Mouse (Mus musculus): ENCODE data around the gene Ncs1. TPM values are rescaled to one million over a fixed set of nuclear protein-coding genes. Genes with fewer than 3 reads are reported as not detected.

Ncs1 gene
- polyA plus RNA-seq, 1 experiment from 2014 or later, result 44.7 TPM

DNA sequence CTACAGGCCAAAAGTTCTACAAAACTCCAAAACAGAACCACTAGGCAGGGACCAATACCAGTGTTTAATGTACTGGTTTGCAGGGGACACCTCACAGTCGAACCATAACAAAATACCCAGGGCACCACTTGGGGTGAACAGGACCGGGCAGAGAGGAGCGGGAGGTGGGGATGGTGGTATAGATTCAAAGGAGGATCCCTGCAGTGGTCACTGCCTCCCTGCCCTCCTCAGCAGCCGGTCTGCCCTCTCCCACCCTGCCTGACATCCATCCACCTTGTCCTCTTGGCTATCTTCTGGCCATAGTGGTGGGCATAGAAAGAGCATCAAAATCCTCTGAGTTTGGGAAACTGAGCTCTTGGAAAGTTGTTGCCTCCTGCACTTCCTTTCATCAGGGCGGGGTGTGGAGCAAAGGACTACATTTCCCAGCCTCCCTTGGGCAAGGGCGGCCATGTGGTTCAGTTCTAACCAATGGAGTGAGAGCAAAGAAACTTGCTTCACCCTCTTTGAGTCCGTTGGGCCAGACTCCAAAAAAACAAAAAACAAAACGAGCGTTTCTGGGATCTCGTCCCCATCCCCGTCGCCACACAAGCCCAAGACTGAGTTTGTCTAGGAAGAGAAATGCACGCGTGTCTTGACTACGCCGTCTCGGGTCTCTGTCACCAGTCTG, 52.1 kb downstream of the Ncs1 start:
- WGBS, result 2% methylated on average over 17 of the region's 17 CpGs
- Histone ChIP-seq H3K9me3 (no peaks in the 10 kb centered on the region), H3K27me3 (ENCODE audit: insufficient read depth, poor library complexity, severe bottlenecking) (peaks cover 4% of the 10 kb centered on the region; the same call in 1 of the 2 replicates), H3K4me1 (peaks cover 22% of the 10 kb centered on the region), H3K27ac (peak overlapping the region; percentile 74), H3K36me3 (peaks cover 14% of the 10 kb centered on the region), H3K4me3 (peak overlapping the region; percentile 61)
- DNase-seq (ENCODE audit: low spot score), result no peak

DNA sequence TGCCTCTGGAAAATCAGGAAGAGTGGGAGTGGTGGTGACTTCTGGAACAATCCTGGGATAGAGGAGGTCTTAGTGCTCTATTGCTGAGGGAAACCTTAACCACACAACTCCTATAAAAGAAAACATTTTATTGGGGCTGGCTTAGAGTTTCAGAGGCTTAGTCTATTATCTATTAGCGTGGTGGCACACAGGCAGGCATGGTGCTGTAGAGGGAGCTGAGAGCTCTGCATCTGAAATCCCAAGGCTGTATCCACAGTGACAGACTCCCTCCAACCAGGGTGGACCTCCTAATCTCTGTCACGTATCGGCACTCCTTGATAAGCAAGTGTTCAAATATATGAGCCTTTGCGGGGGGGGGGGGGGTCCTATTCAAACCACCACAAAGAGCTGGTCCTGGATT, 53.2 kb downstream of the Ncs1 start:
- peaks cover 4% of the 10 kb centered on the region; the same call in 1 of the 2 replicates for H3K36me3 ChIP-seq
- peaks cover 22% of the 10 kb centered on the region for H3K4me1 ChIP-seq
- H3K27me3 ChIP-seq (ENCODE audit: insufficient read depth, poor library complexity, severe bottlenecking), result peaks cover 4% of the 10 kb centered on the region; the same call in 1 of the 2 replicates
- H3K4me3 ChIP-seq, result peak overlapping the region; percentile 61
- H3K27ac ChIP-seq, result peak overlapping the region; percentile 74; the same call in 1 of the 2 replicates
- no peaks in the 10 kb centered on the region for H3K9me3 ChIP-seq
- no peak for DNase-seq (ENCODE audit: low spot score)
- WGBS, result 31% methylated on average over 4 of the region's 4 CpGs

DNA sequence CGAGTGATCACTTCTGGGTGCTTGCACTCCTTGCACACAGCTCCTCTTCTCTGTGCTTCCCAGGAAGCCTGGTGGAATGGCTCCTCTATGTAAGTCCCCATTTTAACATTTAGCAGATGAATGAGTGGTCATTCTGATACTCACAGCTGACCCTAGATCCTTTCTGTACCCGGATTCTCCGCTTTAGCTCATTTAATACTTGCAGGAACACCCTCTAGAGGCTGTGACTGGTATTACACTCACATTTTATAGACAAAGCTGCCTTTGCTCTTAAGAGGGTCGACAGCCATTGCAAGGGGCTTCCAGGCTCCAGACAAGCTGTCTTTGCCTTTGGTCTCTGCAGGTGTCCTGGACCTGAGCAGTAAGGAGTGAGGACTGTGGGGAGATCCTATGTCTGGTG, 53.6 kb downstream of the Ncs1 start:
- Histone ChIP-seq H3K27ac (no peak overlapping the region), H3K4me3 (peak overlapping the region; percentile 9; the same call in 1 of the 2 replicates), H3K27me3 (ENCODE audit: insufficient read depth, poor library complexity, severe bottlenecking) (peaks cover 4% of the 10 kb centered on the region; the same call in 1 of the 2 replicates), H3K36me3 (no peaks in the 10 kb centered on the region), H3K4me1 (peaks cover 22% of the 10 kb centered on the region), H3K9me3 (no peaks in the 10 kb centered on the region)
- DNase-seq (ENCODE audit: low spot score), result no peak
- 28% methylated on average over 4 of the region's 4 CpGs for WGBS

DNA sequence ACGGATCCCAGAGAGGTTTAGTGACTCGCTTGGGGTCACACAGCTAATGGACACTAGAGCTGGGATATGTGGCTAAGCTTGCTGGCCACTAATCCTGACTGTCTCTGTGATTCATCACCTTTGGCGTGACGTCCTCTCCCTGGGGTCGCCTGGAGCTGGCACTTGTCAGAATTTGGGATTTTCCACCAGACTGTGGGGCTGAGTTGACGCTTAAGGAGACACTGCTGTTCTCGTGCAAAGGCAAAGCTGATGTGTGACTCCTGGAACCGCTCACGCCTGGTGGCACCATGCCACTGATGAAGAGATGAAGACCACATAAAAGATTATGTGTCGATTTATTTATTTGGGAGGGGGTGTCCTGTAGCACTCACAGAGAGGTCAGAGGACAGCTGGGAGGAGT, 54.4 kb downstream of the Ncs1 start:
- Histone ChIP-seq H3K4me1 (peaks cover 16% of the 10 kb centered on the region), H3K9me3 (no peaks in the 10 kb centered on the region), H3K27me3 (ENCODE audit: insufficient read depth, poor library complexity, severe bottlenecking) (peaks cover 4% of the 10 kb centered on the region; the same call in 1 of the 2 replicates), H3K4me3 (no peak overlapping the region), H3K27ac (no peak overlapping the region), H3K36me3 (no peaks in the 10 kb centered on the region)
- WGBS, result 70% methylated on average over 10 of the region's 10 CpGs
- DNase-seq (ENCODE audit: low spot score), result no peak

DNA sequence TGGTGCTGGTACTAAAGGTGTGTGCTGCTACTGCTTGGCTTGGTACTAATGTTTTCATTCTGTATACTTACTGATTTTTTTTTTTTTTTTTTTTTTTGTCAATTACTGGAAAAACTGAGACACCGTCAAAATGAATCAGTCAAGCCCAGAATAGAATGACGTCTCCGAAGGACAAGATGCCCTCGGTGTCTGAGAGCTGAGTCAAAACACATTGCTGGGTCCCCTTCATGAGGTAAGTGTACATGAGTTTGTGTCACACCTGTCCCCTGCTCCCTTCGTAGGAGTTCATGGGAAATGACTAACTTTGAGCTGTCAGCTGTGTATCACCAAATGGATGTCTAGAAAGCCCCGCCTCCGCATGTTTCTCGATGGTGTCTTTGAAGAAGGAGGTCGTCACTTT, 57.6 kb downstream of the Ncs1 start:
- no peak overlapping the region for H3K27ac ChIP-seq
- H3K4me1 ChIP-seq, result peaks cover 13% of the 10 kb centered on the region
- WGBS, result 74% methylated on average over 9 of the region's 9 CpGs
- no peak for DNase-seq (ENCODE audit: low spot score)
- H3K9me3 ChIP-seq, result no peaks in the 10 kb centered on the region
- H3K27me3 ChIP-seq (ENCODE audit: insufficient read depth, poor library complexity, severe bottlenecking), result peaks cover 4% of the 10 kb centered on the region; the same call in 1 of the 2 replicates
- no peak overlapping the region for H3K4me3 ChIP-seq
- no peaks in the 10 kb centered on the region for H3K36me3 ChIP-seq

DNA sequence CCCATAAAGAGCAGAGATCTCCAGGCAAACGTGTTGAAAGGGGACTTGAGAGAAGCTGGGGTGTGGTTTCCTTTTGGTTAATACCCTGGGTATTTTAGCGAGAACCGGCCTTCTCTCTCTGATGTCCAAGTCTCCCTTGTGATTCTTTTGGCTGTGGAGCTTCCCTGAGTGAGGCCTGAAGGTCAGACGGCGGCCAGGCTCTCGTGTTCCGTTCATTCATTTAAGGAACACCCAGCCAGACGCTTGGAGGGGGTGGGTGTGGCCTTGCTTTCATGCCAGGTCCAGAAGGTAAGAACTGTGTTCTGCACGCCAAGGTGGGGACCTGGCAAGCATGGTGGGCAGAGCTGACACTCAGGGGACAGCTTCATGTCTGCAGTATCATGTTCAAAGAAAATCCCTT, 58.6 kb downstream of the Ncs1 start:
- H3K4me1 ChIP-seq, result peaks cover 3% of the 10 kb centered on the region
- H3K9me3 ChIP-seq, result no peaks in the 10 kb centered on the region
- DNase-seq (ENCODE audit: low spot score), result no peak
- H3K36me3 ChIP-seq, result no peaks in the 10 kb centered on the region
- no peak overlapping the region for H3K27ac ChIP-seq
- H3K27me3 ChIP-seq (ENCODE audit: insufficient read depth, poor library complexity, severe bottlenecking), result peaks cover 8% of the 10 kb centered on the region
- H3K4me3 ChIP-seq, result no peak overlapping the region
- WGBS, result 68% methylated on average over 9 of the region's 9 CpGs

DNA sequence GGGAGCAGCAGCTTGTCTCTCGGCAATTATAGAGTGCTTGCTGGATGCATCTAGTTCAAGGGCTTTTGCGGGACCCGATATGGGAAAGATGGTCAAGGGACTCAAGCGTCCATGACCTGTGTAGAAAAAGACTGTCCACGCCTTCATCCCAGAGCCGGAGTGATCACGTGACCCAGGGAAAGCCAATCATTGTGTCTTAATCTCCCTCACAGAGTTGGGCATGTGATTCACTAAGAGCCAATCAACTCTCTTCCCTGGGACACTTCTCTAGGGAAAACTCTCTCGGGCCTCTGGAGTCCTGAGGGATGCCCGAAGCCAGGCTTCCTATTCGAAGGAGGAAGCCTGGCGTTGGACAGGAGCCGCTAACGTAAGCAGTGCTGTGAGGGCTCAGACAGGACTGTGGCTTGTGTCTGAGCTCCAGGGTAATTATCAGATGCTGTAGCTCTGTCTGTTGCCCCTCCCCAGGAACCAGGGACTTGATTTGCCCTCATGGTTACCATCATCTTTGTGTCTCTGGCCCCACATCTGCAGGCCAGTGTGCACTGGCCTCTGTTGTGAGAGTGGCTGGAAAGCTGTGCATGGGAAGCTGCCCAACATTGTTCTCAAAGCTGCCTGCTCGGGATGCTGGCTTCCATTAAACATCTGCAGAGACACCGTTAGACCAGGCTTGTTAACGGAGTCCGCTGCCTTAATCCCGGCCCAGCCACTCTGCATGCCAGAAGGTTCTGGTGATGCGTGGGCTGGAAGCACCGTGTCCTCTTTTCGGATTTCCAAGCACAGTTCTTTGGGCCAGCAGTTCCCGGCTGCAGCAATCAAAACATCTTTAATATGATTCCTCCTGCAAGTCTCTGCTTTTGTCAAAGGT, 59.4 kb downstream of the Ncs1 start:
- H3K27ac ChIP-seq, result no peak overlapping the region
- H3K9me3 ChIP-seq, result no peaks in the 10 kb centered on the region
- H3K27me3 ChIP-seq (ENCODE audit: insufficient read depth, poor library complexity, severe bottlenecking), result peaks cover 16% of the 10 kb centered on the region
- no peaks in the 10 kb centered on the region for H3K36me3 ChIP-seq
- 72% methylated on average over 22 of the region's 22 CpGs for WGBS
- no peak for DNase-seq (ENCODE audit: low spot score)
- no peak overlapping the region for H3K4me3 ChIP-seq
- H3K4me1 ChIP-seq, result no peaks in the 10 kb centered on the region

DNA sequence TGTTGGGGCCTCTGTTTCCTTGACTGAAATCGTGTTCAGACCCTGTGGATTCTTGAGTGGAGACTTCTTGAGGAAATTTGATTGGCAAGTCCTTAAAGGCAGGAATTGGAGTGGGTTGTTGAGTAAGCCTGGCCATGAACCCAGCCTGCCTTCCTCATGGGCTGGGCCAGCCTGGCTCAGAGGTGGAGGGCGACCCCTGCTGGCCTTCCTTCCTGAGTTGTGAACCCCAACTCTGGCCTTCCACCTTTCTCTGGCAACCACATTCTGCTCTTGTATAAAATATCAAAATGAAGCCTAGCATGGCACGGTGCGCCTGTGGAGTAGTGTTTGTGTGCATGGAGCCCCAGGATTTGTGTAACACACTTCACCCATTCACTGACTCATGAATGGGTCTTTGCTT, 60.1 kb downstream of the Ncs1 start:
- Histone ChIP-seq H3K27ac (no peak overlapping the region), H3K9me3 (no peaks in the 10 kb centered on the region), H3K4me3 (no peak overlapping the region), H3K36me3 (no peaks in the 10 kb centered on the region), H3K27me3 (ENCODE audit: insufficient read depth, poor library complexity, severe bottlenecking) (peaks cover 23% of the 10 kb centered on the region), H3K4me1 (no peaks in the 10 kb centered on the region)
- DNase-seq (ENCODE audit: low spot score), result no peak
- whole genome bisulfite sequencing, result 37% methylated on average over 4 of the region's 4 CpGs

DNA sequence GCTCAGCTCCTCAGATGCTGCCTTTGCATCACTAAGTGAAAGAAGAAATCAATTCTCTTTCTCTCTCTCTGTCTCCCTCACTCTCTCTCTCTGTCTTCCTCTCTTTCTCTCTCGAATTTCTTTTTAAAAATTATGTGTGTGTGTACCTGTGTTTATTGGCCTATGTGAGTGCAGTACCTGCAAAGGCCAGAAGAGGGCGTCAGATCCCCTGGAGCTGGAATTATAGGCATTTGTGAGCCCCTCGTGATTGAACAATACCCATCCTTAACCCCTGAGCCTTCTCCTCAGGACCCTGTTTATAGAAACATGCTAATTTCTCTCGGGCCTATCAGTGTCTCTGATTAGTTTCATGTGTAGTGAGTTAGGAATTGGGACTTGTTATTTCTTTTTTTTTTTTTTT, 62.6 kb downstream of the Ncs1 start:
- WGBS, result 61% methylated on average over 4 of the region's 4 CpGs
- H3K4me3 ChIP-seq, result no peak overlapping the region
- H3K36me3 ChIP-seq, result no peaks in the 10 kb centered on the region
- H3K27ac ChIP-seq, result no peak overlapping the region
- DNase-seq (ENCODE audit: low spot score), result no peak
- H3K4me1 ChIP-seq, result peaks cover 4% of the 10 kb centered on the region; the same call in 1 of the 2 replicates
- no peaks in the 10 kb centered on the region for H3K9me3 ChIP-seq
- peaks cover 44% of the 10 kb centered on the region for H3K27me3 ChIP-seq (ENCODE audit: insufficient read depth, poor library complexity, severe bottlenecking)

DNA sequence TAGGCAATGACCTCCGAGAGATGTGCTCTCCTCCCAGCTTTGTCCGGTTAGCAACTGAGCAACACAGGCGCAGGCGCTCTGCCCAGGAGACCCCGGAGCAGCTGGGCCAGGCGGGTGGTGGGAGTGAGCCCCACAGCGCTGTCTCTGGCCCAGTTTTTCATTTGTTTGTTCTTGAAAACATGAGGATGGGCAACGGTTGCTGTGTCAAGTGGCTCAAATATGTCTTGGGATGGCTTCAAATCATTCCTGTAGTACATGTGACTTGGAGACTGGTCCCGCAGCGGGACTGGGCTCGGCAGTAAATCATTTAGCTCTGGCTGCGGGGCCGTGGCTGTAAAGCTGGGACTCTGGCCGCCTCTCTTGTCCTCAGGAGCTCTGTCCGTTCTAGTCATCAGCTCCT, 63.9 kb downstream of the Ncs1 start:
- 66% methylated on average over 15 of the region's 15 CpGs for WGBS
- H3K27me3 ChIP-seq (ENCODE audit: insufficient read depth, poor library complexity, severe bottlenecking), result peaks cover 57% of the 10 kb centered on the region

DNA sequence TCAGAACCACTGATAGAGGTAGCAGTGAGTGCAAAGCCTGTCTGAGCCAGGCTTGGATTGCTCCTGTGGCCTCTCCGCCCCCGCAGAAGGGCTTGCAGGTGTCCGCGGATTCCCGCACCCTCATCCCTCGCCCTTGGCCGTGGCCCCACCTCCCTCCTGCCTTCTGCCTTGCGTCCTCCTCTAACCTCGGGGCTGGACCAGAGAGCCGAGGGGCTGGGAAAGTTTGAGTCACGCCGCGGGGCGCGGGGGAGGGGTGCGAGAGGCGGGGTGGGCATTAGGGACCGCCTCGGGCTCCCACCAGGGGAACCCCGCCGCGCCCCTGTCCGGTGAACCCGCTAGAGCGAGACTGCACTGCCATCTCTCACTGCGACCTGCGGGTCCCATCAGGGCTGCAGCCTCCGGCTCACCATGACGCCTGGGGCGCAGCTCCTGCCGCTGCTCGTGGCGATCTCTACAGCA, 68.4 kb downstream of the Ncs1 start, which contains the start of gene Hmcn2:
Hmcn2 (plus strand) TSS at position 409 of the 459 bp plus-strand sequence.
- WGBS, result 2% methylated on average over 33 of the region's 33 CpGs
- no peaks in the 10 kb centered on the region for H3K36me3 ChIP-seq
- H3K9me3 ChIP-seq, result no peaks in the 10 kb centered on the region
- H3K4me1 ChIP-seq, result peaks cover 30% of the 10 kb centered on the region
- DNase-seq (ENCODE audit: low spot score), result no peak
- H3K4me3 ChIP-seq, result peak within 1 kb of the TSS; percentile 55
- H3K27me3 ChIP-seq (ENCODE audit: insufficient read depth, poor library complexity, severe bottlenecking), result peaks cover 99% of the 10 kb centered on the region
- peak within 1 kb of the TSS; percentile 62; the same call in 1 of the 2 replicates for H3K27ac ChIP-seq

More for the DNA sequence above, 63.9 kb downstream of the Ncs1 start:
- H3K4me3 ChIP-seq, result no peak overlapping the region
- H3K4me1 ChIP-seq, result peaks cover 12% of the 10 kb centered on the region
- H3K9me3 ChIP-seq, result no peaks in the 10 kb centered on the region
- H3K36me3 ChIP-seq, result no peaks in the 10 kb centered on the region
- no peak overlapping the region for H3K27ac ChIP-seq
- DNase-seq (ENCODE audit: low spot score), result no peak

DNA sequence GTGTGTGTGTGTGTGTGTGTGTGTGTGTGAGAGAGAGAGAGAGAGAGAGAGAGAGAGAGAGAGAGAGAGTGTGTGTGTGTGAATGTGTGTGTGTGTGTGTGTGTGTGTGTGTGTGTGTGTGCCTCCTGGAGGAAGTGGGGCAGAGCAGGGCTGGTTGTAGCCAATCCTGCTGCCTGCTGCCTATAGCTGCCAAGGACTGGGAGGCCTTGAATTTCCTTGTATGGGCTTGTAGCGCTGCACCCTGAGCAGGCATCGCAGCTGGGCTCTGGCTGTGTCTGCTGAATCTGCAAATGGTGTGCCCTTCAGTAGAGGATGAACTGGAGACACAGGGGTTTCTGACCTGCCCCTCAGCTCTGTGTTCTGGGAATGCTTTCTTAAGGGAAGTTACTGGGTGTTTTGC, 72.5 kb downstream of the Ncs1 start:
- 6% methylated on average over 2 of the region's 2 CpGs for WGBS
- Histone ChIP-seq H3K9me3 (no peaks in the 10 kb centered on the region), H3K4me3 (no peak overlapping the region), H3K4me1 (peaks cover 36% of the 10 kb centered on the region), H3K36me3 (no peaks in the 10 kb centered on the region), H3K27ac (peak overlapping the region; percentile 69), H3K27me3 (ENCODE audit: insufficient read depth, poor library complexity, severe bottlenecking) (peaks cover 62% of the 10 kb centered on the region)
- no peak for DNase-seq (ENCODE audit: low spot score)

DNA sequence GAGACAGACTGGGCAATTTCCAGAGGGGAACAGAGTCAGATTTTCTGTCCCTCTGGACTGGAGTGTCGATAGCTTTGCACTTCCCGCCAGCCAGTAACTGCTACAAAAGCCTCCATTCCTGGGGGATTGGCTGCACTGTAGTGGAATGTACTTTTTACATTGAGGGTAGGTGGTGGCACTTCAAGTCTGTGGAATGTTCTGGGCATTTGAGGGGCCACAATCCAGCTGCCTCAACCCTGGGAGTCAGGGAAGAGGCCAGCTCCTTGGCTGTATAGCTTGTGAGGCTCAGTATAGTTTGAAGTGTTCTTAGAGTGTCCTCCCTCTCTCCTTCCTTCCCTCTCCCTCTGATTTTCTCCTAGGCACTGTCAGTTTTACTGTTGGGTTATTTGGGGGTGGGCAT, 73.6 kb downstream of the Ncs1 start:
- no peak for DNase-seq (ENCODE audit: low spot score)
- Histone ChIP-seq H3K27ac (peak overlapping the region; percentile 69; the same call in 1 of the 2 replicates), H3K9me3 (no peaks in the 10 kb centered on the region), H3K4me1 (peaks cover 37% of the 10 kb centered on the region), H3K4me3 (no peak overlapping the region), H3K27me3 (ENCODE audit: insufficient read depth, poor library complexity, severe bottlenecking) (peaks cover 51% of the 10 kb centered on the region), H3K36me3 (no peaks in the 10 kb centered on the region)
- WGBS, result 67% methylated on average over 2 of the region's 2 CpGs
